Mouse (Mus musculus) E14TG2a.4 (cell line): ENCODE measurements at regions not wholly inside any gene's neighbourhood (a gene's known extent, or its start where the extent isn't known, plus 50 kb on each side); places are given as distances from the start of the nearest gene placed in this dataset.

Experiments used
- CTCF ChIP-seq: conservative IDR thresholded peaks from 2 replicates; pipeline ENCODE4 v1.5.1; 2014; ENCODE audit warnings: low read length
- NANOG ChIP-seq: IDR thresholded peaks from 2 replicates; pipeline ENCODE4 v1.6.1; 2014; ENCODE audit warnings: borderline replicate concordance, low read length, mixed read lengths
- POU5F1 ChIP-seq: IDR thresholded peaks from 2 replicates; pipeline ENCODE4 v1.6.1; 2014; ENCODE audit warnings: low read length, borderline replicate concordance

GRCm38 (mm10) chr15:51511319-51511718, 2373.4 kb upstream of the Gm7489 start:
- TF ChIP-seq CTCF = no peak
- TF ChIP-seq POU5F1 = no peak
- no peak for TF ChIP-seq NANOG
